Mouse (Mus musculus) skeletal muscle tissue, adult 2 months (tissue): ENCODE data around the gene Nprl3.
"Not testable (repeated sequence)": the region's sequence is repeated elsewhere in the genome, so short reads cannot be mapped to it uniquely, and the experiment has no call there.

Experiments
- DNase-seq: peaks from one replicate; pipeline ENCODE4 v3.0.0-alpha.2; 2012; ENCODE audit warnings: low read depth, low spot score

Nprl3 gene

DNA sequence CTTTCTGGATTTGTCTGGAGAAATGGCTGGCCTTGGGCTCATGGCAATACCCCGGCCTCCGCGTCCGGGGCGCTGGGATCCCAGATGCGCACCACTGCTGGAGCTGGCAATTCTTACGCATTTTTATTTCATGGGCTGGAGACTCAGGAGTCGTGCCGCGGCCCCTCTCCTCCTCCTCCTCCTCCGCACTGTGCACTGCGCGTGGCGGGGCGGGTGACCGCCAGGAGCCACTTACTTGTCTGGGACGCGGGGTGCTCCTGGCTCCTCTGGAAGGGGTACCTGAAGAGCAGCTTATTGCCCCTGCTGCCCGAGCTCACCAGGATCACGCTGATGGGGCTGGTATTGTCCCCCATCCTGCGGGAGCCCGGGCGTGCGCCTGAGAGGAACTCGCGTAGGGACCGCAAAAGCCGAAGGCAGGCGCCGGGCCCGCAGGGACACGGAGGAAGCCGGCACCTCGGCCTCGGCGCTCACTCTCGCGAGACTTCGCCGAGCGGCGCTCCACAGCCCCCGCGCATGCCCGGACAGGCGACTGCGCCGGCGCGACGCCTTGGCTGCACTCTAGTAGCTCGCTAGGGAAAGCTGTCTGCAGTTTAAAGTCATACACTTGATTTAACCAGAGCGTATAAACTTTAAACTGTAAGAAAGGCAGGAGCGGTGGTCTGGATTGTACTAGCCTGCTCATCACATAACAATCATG is at the start of gene Nprl3:
Gene Nprl3 (minus strand): TSS at position 520 of the 697 bp plus-strand sequence.
- DNase-seq: peak; percentile 95

DNA sequence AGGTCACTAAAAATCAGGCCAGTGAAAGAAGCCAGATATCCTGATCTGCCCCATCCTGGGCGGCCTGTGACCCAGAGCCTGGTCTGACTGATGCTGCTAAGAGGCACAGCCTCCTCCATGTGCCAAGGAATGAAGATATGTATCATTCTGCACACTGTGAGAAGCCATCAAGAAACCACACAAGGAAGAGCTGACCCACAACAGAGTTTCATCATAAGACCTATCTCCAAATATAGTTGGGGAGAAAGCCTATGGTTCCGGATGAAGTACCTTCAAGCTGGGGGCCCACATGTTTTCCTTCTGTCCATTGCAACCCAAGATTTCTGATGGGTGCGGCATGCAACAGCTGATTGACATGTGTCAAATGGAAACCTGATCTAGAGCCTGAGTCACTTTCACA is 48.5 kb upstream of the Nprl3 start:
- no peak for DNase-seq

- DNase-seq: no peak
Observed at GRCm38 (mm10) chr11:32309928-32310327, 42.4 kb upstream of the Nprl3 start.

DNA sequence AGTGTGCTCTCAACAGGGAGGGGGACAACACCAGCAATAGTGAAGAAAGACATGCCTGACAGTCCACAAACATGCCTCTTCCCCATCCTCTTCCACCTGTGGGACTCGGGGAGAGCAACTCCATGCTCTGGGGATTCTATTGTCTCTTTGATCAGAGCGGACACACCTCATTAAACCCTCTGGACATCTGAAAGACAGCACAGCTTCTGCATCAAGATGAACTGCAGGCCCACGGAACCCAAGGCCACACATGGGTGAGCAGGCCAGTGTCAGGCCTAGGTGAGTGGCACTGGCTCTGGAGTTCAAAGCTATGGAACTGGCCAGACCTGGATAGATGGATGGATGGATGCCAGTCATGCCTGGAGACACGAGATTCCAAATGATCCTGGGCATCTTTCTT is 41.9 kb upstream of the Nprl3 start:
- DNase-seq: no peak

- no peak for DNase-seq
Observed at GRCm38 (mm10) chr11:32307006-32307405, 39.5 kb upstream of the Nprl3 start.

DNA sequence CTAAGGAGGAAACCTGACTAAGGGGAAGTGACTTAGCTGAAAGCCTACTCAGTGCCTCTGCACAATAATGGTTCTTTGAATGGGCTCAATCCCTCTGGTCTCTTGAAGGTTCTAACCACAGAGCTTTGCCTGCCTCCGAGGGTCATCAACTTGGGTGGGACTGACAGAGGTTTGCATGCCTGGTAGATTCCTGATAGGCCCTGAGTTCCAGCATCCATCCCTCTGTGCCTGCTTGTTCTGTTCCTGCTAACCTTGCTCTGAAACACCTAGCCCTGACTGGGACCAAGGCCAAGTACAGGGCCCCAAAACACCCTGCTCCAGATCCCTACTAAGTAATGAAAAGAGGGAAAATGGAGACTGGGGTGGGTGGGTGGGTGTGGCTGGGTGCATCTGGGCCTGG is 35.9 kb upstream of the Nprl3 start:
- DNase-seq: no peak

DNA sequence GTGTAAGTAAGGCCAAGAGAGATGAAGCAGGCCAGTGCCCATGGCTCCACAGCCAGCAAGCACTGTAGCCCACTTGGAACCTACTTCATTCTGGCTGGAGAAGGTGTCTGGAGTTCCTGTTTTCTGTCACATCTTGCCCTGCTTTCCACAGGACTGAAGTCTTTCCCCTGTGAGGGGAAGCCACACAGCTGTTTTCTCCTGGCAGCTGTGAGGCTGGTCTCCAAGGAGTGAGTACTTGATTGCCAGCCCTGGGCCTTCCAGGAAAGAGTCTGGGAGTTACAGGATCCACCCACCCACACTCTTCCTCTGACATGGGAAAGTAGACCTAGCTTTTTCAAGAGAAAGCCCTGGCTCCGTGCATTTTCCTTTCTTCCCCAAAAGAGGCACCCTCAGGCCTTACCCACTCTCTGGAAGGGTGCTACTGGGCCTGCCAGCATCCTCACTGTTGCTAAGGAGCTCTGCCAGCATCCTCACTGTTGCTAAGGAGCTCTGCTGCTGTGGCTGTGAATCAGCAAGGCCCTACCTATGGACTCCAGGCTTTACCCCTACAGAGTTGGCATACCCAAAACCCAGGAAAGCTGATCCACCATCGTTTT is 35.4 kb upstream of the Nprl3 start:
- DNase-seq: no peak

DNA sequence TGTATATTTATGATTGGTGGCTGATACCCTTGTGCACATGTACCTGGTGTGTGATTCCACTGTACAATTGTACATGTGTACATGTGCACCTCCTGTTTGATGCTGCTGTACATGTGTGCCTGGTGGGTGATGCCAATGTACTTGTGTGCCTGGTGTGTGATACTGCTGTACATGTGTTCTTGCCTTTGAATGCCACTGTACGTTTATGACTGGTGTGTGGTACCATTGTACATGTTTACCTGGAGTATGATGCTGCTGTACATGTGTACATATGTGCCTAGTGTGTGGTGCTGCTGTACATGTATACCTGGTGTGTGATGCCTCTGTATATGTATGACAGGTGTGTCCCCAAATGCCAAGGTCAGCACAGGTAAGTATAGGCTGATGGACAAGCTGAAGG is 34.0 kb upstream of the Nprl3 start:
- DNase-seq: no peak

- DNase-seq: no peak
Observed at GRCm38 (mm10) chr11:32300279-32301267, 33.1 kb upstream of the Nprl3 start.

GRCm38 (mm10) chr11:32299865-32300264 is 32.4 kb upstream of the Nprl3 start, which contains the start of gene Hbq1a:
Hbq1a (plus strand) TSS chr11:32300069.
- DNase-seq: not testable (repeated sequence)

DNA sequence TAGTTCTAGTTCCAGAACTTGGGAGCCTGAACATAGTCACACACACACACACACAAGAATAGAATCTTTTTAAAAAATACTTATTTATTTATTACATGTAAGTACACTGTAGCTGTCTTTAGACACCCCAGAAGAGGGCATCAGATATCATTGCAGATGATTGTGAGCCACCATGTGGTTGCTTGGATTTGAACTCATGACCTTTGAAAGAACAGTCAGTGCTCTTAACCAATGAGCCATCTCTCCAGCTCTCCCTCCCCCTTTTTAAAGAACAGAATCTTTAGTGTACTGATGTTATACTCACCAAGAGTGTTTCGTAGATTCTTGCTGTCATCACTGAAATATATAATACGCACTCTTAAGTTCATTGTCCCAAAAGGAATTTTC is 31.0 kb upstream of the Nprl3 start:
- no peak for DNase-seq

GRCm38 (mm10) chr11:32297866-32298531 is 30.5 kb upstream of the Nprl3 start:
- no peak for DNase-seq

- not testable (repeated sequence) for DNase-seq
Observed at GRCm38 (mm10) chr11:32297417-32297816, 29.9 kb upstream of the Nprl3 start.

DNA sequence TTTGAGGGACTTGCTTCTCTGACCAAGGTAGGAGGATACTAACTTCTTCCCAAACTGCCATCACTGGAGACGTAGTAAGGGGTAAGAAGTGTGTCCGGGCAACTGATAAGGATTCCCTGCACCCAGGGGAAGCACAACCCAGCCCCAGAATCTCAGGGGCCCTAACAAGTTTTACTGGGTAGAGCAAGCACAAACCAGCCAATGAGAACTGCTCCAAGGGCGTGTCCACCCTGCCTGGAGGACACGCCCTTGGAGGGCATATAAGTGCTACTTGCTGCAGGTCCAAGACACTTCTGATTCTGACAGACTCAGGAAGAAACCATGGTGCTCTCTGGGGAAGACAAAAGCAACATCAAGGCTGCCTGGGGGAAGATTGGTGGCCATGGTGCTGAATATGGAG is 28.7 kb upstream of the Nprl3 start, which contains the start of gene Hba-a2:
Gene Hba-a2 (plus strand): TSS at position 287 of the 400 bp plus-strand sequence.
- DNase-seq: not testable (repeated sequence)

DNA sequence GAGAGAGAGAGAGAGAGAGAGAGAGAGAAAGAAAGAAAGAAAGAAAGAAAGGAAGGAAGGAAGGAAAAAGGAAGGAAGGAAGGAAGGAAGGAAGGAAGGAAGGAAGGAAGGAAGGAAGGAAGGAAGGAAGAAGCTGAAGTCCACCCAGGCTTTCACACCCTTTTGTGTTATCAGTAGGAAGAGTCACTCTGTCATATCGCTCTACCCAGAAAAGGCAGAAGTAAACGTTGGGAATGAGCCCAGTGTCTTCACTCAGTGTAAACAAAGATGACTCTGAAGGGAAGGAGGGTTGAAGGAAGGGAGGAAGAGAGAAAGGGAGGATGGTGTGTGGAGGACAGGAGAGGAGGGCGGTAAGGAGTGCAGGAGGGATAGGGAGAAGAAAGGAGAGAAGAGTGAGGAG is 26.0 kb upstream of the Nprl3 start:
- DNase-seq: not testable (repeated sequence)

DNA sequence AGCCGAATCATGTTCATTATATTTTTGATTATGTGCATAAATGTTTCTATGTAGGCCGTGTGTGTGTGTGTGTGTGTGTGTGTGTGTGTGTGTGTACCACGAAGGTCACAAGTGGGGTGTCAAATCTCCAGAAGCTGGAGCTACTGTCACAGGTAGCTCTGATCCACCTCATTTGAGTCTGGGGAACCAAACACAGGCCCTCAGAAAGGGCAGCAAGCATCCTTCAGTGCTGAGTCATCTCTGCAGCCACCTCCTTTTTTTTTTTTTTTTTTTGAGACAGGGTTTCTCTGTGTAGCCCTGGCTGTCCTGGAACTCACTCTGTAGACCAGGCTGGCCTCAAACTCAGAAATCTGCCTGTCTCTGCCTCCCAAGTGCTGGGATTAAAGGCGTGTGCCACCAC is 25.3 kb upstream of the Nprl3 start:
- DNase-seq: not testable (repeated sequence)

DNA sequence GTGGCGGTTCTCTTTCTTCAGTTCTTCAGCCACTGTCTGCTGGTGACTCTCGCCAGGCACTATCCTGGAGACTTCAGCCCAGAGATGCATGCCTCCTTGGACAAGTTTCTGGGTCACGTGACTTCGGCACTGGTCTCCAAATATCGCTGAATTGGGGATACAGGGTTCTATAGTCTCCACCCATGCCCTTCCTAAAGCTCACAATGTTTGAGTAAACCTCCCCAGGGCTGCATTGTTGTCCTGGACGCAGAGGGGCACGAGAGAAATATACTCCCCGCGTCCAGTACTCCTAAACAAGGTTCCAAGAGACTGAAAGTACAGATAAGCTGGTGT is 20.0 kb upstream of the Nprl3 start:
- no peak for DNase-seq

DNA sequence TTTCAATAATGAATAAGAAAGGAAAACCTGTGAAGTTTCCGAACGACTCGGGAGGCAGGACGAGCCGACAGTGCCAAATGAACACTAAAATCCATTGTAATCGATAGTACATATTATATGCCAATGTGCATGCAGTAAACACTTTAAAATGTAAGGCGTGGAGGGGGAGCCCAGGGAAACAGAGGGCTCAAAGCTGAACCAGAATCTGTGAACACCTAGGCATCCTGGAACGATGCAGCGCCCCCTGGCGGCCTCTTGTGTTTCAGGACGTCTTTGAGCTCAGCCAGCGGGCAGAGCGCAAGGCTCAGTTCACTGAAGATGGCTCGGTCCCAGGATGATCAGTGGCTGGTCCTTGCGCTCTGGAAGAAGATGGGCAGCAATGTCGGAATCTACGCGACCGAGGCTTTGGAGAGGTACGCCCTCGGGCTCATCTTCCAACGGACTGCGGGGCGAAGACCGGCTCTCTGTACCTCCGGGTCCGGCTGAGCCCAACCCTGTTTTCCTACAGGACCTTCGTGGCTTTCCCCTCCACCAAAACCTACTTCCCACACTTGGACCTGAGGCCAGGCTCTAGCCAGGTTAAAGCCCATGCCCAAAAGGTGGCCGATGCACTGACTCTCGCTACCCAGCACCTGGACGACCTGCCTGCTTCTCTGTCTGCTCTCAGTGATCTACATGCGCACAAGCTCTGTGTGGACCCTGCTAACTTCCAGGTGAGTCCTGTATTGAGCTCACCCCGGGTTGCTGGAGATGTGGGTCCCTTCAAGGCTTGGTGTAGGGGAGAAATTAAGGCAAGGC is 19.4 kb upstream of the Nprl3 start, which contains the start of gene Hbq1b:
Gene Hbq1b (plus strand): TSS at position 271 of the 798 bp plus-strand sequence.
- DNase-seq: peak; percentile 34

DNA sequence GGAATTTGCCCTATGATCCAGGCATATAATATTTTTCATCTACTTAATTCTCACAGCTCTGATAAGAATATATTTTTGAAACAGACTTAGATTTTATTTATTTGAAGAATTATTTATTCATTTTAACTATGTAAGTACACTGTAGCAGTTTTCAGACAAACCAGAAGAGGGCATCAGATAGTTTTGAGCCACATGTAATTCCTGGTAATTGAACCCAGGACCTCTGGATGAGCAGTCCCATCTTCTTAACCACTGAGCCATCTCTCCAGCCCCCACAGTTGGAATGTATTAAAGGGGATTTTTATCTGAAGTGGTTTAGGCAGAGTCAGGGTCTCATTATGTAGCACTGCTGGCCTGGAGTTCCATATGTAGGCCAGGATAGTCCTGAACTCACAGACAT is 18.4 kb upstream of the Nprl3 start:
- DNase-seq: not testable (repeated sequence)

GRCm38 (mm10) chr11:32285031-32285775 is 17.7 kb upstream of the Nprl3 start:
- no peak for DNase-seq
